Mouse (Mus musculus): ENCODE results near the gene Auts2.

The Auts2 gene

DNA sequence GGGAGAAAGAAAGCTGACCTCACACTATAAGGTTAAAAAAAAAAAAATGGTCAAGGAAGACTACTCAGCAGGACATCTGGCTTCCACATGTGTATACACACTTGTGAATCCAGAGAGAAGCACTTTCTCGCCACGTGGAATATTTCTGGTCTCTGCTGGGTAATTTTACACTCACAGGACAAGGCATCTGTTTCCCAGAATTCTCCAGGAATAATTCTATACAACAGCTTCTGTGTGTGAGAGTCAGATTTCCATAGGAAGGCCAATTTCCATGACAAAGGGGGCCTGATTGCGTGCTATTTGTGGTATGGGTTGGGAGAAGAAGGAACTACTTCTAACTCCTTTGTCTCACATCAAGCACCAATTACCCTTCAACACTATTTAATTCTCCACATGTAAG lies 1016.5 kb downstream of the Auts2 start:
- no peak for DNase-seq (ENCODE audit: low spot score in 2 of 2)

DNA sequence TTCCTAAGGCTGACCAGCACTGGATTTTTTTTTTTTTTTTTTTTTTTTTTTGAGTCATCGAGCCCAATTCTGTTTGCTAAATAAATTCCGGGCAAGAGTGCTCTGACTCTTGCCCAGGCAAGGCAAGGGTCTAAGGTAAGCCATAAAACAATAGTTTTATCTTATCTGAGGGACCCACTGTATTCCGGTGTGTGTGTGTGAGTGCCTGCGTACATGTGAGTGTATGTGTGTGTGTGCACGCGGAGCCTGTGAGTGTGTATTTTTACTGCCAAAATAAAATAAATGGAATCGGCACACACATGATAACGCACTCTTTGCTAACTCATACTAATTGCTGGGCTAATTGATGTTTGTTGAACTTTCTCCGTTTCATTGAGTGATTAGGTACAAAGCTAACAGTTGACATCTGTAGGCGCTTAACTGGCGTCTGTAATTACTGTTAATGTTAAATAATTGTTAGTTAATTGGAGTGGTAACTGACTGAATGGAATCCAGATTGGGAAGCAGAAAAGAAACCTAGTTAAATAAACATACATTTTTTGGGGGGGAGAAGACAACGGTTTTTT lies 1018.2 kb downstream of the Auts2 start:
- no peak for DNase-seq (ENCODE audit: low spot score in 2 of 2)

DNA sequence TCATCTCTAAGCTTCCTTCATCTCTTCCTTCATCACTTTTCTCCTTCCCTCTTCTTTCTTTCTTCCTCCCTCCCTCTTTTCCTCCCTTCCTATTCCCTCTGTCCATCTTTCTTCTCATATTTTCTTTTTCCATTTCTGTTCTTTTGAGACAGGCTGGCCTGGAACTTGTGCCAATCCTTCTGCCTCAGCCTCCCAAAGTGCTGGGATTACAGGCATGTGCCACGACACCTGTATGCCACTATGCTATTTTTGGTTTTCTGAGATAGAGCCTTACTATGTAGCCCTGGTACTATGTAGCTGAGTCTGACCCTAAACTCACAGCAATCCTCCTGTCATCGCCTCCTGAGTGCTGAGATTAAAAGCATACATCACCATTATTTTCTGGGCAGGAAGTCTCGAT lies 1023.6 kb downstream of the Auts2 start:
- no peak for DNase-seq (ENCODE audit: low spot score in 2 of 2)

DNA sequence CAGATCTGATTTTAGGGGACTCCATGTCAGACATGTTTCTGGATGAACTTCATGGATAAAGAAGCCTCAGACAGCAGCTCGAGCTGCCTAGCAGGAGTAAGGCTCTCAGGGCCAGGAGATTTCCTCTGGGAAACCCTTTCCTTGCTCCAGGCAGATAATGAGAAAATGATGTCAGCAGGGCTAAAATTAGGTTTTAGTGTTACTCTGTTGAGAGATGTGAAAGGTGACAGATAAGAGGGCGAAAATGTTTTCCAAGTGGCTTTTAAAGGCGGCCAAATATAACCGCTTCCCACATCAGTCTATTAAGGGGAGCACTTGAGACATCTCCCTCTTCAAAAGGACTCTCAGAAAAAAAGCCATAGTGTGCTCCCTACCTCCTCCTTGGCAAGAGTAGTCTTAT lies 1025.5 kb downstream of the Auts2 start:
- DNase-seq (ENCODE audit: low spot score in 2 of 2) = no peak

DNA sequence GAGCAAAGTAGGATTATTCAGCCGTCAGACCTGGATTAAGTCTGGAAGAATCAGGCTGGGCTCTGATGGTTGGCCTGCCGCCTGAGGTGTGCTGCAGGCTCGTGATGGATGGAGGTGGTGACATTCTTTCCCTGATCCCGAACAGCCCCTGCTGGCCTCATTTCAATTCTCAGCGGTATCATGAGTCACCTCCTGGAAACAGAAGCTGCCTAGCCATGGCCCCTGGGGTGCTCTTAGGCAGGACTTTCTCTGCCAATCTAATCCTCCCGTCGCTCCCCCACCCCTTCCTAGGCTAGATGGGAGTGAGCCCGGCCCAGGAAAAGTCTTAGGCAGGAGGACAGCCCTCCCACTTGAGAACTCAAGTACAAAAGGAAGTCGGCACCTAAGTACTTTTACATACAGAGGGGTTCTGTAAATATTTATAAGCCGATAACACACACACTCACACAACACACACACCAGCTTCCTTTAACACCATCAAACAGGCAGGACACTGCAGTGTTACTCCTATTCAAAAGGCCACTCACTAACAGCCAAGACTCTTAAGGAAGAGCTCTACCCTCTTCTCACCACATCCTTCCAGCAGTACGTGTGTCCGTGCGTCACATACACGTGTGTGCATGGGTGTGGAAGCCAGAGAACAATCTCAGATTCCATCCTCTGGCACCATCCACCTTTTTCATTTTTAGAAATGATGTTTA lies 1027.3 kb downstream of the Auts2 start:
- no peak for DNase-seq (ENCODE audit: low spot score in 2 of 2)

DNA sequence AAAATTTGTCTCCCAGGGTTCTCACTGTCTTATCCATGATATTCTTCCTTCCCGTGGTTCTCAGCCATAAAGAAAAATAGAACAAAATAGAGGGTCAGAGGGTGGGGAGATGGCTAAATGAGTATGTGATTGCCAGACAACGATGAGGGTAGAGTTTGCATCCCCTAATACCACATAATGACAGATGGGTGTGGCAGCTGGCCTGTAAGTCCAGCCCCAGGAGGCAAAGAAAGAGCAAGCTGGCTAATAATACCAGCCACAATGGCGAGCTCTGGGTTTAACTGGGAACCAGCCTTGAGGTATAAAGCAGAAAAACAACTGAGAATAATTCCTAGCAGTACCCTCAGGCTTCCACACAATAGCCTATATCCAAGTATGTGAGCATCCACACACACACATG lies 1029.4 kb downstream of the Auts2 start:
- DNase-seq (ENCODE audit: low spot score in 2 of 2) = no peak

DNA sequence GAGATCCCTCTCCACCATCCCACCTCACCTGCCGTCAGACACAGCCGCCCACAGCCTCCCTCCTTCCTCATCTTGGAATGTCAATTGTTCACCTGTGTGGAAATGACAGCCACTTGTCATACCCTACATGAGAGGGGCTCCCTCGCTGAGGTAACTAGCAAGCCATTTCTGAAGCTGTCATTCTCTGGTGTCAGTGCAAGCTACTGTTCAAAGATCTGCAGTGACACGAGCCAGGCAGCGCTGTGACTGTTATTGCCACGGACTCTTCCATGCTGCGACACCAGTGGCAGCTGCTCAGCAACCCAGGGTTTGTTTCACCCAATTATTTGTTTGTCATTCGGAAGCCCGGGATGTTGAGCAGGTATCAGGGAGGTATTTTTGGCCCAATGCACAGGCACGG lies 1030.5 kb downstream of the Auts2 start:
- no peak for DNase-seq (ENCODE audit: low spot score in 2 of 2)

DNA sequence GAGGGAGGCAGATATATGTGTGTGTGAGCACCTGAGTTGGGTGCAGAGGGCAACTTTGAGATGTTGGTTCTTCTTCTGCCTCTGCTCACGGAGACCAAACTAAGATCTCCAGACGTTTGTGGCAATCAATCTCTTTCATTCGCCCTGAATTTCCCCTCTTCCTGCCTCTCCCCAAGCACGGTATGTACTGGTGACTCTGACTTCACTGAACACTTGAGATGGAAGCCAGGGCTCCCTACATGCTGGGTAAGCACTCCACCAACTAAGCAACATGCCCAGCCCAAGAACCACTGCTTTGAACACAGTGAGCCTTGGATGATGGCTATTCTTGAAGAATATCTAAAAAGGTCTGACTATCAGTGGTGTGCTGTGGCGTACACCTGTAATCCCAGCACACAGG lies 1032.5 kb downstream of the Auts2 start:
- no peak for DNase-seq (ENCODE audit: low spot score in 2 of 2)

DNA sequence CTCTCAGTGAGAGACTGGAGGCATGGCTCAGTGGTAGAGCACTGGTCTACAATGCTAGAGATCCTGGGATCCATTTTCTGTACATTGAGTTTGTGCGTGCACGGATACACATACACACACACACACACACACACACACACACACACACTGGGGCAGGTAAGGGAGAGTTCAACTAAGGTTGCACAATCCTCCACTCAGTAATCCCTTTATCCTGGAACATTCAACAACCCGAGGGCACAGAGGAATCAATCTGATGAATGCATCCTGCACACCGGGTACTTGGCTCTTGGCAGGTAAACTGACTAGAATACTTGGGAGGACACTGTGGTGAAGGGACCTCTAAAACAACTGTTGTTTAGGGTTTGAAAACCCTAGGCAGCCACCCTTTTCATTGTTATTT lies 1033.8 kb downstream of the Auts2 start:
- no peak for DNase-seq (ENCODE audit: low spot score in 2 of 2)

DNA sequence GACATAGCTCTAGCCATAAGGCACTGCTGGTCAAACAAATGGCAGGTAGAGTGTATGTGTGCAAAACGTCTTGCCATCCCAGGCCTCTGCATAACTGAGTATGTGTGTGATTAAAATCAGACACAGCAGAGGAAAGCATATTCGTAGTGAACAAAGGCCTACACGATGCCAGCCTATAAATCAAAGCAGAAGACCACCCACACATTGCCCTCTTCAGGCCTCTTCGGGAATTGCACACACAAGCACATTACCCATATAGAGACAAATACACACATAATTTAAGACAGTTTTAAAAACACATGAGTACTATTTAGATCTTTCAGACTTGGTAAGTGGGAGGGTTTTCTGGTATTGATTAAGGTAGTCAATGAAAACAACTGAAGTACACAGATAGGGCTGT lies 1044.3 kb downstream of the Auts2 start:
- DNase-seq (ENCODE audit: low spot score in 2 of 2) = no peak

DNA sequence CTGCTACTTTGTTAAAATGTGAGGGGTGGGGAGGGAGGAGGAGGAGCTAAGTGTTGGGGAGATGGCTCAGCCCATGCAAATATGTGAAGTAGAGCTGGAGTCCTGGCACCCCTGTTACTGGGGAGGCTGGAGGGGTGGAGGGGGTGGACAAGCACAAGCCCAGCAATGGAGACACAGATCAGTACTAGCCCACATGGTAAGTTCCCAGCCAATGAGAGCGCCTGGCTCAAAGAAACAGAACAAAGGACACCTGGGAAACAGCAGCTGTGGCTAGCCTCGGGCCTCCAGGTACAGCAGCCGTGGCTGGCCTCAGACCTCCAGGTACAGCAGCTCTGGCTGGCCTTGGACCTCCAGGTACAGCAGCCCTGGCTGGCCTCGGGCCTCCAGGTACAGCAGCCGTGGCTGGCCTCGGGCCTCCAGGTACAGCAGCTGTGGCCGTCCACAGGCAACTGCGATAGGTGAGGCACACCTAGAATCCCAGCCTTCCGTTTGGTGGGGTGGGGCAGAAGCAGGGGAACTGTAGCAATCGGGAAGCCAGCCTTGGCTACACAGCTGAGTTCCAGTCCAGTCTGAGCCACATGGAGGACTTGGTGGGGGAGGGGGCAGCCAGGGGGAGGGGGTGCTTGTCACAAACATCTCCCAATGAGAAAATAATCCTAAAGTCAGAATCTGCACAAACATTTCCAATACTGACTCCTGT lies 1046.5 kb downstream of the Auts2 start:
- DNase-seq (ENCODE audit: low spot score in 2 of 2) = no peak

DNA sequence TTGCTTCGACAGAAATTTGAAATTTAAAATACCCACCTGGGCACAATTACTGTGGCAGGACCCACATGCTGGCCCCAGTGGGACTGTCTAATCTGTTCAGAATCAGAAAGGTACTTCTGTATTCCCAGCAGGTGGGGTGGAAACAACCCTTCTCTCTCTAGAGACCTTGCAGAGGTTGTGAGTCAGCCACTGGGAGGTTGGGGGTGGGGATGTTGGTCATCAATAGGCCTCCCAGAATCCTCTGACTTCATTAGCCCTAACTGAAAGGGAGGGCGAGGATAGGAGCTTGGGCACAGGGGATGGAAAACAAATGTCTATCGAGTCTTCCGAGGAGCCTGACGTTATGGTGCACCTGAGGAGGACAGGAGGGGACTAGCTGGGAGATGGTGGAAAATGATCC lies 1048.6 kb downstream of the Auts2 start:
- no peak for DNase-seq (ENCODE audit: low spot score in 2 of 2)

DNA sequence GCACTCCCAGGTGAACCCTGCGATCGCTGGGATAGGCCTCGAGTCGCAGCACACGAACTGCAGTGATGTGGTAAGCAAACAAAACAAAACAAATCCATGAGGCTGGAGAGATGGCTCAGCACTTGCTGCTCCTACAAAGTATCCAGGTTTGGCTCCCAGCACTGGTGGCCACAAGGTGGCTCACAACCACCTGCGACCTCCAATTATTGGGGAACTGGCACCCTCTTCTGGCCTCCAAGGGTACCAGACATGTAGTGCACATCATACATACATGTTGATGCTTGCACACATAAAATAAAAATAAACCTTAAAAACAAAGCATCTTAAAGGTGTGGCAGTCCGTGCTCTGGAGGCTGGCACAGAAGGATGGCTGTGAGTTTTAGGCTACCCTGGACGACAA lies 1050.6 kb downstream of the Auts2 start:
- no peak for DNase-seq (ENCODE audit: low spot score in 2 of 2)

DNA sequence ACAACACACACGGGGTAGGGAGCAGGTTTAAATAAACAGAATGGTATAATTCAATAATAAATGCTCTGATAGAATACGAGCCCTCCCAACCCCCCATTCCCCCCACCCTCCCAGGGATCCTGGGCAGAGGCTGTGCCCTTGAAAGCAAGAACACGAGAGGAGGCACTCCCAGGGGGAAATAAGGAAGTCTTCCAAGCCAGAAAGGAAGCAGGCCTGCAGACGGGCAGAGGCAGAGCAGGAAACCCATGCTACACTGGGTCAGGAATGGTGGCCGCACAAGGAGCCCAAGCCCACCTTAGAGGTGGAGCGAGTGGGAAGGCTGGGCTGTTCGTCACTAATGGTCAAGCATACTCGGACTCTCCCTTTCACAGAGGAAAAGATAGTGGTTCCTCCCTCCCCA lies 1051.3 kb downstream of the Auts2 start:
- DNase-seq (ENCODE audit: low spot score in 2 of 2) = no peak

DNA sequence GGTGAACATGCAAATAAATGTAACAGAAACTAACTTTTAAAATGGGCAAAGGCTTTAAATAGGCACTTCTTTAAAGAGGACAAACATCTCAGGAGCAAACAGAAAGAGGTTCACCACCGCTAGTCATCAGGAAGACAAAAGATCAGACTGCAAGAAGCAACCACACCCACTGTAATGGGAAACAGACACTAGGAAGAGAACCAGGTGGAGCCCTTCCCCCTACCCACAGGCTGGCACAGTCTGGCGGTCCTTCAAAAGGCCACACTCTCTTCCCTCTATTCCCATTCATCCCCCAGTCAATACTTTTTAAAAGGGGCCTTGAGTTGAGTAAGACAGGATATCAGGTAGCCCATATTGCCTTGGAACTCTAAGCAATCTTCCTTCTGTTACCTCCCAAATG lies 1052.3 kb downstream of the Auts2 start:
- no peak for DNase-seq (ENCODE audit: low spot score in 2 of 2)

DNA sequence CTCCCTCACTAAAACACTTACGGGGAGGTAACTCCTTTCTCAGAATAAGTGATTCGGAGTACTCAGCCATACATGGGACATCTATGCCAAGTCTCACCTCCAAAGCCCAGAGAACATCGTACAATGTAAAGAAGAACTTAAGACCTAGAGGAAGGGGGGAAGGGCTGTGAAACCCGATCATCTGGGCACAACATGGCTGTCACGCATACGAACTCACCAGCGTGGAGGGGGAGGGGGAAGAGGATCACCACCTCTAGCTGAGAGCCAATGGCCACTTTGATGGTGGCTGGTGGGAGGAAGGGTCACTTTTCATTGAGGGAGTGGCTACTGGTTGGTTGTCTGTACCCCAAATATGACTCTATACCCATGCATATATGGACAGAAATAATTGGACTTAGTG lies 1053.3 kb downstream of the Auts2 start:
- no peak for DNase-seq (ENCODE audit: low spot score in 2 of 2)

DNA sequence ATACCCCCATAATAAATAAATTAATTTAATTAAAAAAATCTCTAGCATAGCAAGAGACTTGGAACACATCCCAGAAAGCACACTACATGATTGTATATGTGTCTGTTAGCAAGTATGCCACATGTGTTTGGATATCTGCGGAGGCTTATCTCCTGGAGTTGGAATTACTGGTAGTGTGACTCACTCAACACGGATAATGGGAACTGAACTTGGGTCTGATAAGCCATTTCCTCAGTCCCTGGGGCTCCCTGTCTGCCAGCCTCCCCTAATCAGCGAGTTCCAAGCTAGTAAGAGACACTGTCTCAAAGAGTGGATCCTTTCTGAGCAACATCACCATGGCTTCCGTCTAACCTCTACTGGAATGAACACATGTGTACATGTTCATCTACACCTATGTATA lies 1056.6 kb downstream of the Auts2 start:
- no peak for DNase-seq (ENCODE audit: low spot score in 2 of 2)

DNA sequence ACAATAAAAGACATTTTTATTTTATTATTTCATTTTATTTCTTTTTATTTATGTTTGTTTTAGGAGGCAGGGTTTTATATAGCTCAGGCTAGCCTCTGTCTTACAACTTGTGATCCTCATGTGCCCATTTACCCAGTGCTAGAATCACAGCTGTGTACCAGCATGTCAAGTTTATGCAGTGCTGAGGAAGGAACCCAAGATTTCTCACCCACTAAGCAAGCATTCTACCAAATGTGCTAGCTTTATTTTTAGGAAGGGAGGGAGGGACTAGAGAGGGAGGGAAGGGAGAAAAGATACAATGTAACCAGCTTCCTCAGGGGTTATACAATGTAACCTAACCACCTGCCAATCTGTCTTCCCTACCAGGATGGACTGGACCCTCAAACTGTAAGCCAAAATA lies 1067.9 kb downstream of the Auts2 start:
- DNase-seq (ENCODE audit: low spot score in 2 of 2) = no peak

DNA sequence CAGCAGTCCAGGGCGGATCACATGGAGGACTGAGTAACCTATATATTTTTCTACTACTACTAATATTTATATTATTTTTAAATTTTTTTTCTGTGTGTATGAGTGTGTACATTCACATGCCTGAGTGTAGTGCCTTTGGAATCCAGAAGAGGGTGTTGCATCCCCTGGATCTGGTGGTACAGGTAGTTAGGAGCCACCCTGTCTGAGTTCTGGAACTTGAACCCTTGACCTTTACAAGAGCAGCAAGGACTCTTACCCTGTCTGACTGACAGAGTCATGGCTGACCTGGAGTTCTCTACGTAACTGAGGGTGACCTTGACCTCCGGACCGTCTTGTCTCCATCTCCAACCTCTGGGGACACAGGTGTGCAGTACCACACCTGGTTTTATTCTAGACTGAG lies 1074.5 kb downstream of the Auts2 start:
- no peak for DNase-seq (ENCODE audit: low spot score in 2 of 2)

DNA sequence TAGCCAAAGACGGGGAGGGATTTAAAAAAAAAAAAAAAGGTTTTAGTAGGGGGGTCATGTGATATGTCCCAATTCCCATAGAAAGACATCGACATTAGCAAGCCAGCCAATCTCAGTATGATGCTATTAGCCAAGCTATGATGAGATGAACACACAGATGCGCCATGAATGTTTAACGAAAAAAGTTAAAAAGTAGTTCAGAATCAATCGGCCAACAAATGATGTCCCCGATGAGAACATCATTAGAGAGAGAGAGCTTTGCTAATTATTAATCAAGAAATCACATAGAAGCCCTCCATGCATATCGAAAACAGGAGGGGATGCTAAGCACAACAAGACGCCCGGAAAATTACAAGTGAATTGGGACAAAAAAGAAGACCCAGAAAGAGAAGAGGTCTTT lies 1077.0 kb downstream of the Auts2 start:
- no peak for DNase-seq (ENCODE audit: low spot score in 2 of 2)

DNA sequence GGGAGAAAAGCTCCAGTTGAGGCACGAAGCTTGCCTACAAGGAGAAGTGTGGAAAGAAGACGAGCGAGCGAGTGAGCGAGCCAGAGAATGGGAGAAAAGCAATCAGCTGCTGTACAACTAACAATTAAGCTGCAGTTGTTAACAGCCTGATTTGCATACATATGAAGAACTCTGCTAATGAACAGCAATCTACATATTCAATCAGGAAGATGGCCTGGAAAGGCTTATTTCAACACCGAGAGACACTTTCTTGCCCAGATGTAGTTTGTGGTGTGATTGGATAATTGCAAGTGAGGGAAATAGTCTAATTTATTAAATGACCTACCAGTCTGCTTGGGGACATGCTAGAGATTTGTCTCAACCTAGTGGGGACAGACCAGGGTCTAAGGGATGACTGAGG lies 1079.7 kb downstream of the Auts2 start:
- DNase-seq (ENCODE audit: low spot score in 2 of 2) = no peak

DNA sequence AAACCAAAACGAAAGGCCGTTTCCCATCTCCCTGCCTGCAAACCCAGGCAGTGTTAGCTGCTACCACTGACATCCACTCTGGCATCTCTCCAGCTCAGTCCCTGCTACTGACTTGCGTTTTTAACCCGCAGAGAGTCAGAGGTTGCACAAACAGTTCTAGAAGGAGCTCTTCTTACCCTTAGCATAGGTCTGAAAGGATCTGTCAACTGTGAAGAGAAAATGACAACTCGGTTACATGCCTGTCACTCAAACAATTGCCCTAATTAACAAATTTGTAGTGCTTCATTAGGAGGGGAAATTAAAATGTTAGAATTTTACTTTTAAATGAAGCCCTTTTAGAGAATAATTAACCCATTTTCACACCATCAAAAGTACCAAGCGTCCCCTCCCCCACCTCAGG lies 1083.2 kb downstream of the Auts2 start:
- no peak for DNase-seq (ENCODE audit: low spot score in 2 of 2)

DNA sequence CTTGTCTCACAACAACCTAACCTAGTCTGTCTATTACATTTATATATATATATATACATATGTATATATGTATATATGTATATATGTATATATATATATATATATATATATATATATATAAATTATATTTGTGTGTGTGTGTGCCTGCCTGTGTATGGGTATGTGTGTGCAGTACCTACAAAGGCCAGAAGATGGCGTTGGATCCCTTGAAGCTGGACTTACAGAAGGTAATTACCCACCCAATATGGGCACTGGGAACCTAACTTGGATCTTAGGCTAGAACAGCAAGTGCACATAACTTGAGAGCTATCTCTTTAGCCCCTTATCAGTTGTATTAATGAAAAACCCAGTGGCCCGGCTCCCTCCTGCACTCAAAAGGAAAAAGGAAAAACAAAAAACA lies 1083.6 kb downstream of the Auts2 start:
- DNase-seq (ENCODE audit: low spot score in 2 of 2) = no peak

DNA sequence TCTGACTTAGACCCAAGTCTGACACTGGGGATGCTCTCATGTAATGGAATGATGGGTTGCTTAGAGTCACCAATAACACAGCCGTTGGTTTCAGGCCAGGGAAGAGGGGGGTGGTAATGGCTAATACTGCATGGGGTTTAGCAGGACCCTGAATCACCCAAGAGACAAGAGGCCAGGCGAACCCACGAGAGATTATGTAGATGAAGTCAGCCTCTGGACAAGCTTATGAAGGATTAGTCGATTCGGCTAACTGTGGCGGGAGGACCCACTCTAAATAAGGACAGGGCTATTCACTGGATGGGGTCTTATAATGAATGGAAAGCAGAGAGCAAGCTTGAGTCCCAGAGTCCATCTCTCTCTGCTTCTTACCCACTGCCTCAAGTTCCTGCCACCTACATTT lies 1084.4 kb downstream of the Auts2 start:
- no peak for DNase-seq (ENCODE audit: low spot score in 2 of 2)
